Mouse (Mus musculus) activated CD4-positive, CD25-positive, alpha-beta regulatory T cell, adult 4 months (primary cell): Measurements from ENCODE around the gene Tax1bp3. TPM values are rescaled to one million over a fixed set of nuclear protein-coding genes. Genes with fewer than 3 reads are reported as not detected.

Source experiments
- ATAC-seq: one replicate; pipeline ENCODE4 v1.8.0; 2017
- polyA plus RNA-seq, 2 experiments: library from polyadenylated mRNA; unstranded; fragments of 100-300 nt; shearing (Covaris generic); gene quantifications; one replicate each; pipeline ENCODE4 v1.2.1; 2017

Gene Tax1bp3
- polyA plus RNA-seq, 2 experiments from 2014 or later = 20.6 to 28.4 TPM

- no peak for ATAC-seq
Observed at GRCm38 (mm10) chr11:73176186-73176585, 697 bp upstream of the Tax1bp3 start.

GRCm38 (mm10) chr11:73177509-73177875, 609 bp downstream of the Tax1bp3 start:
- peak; percentile 3 for ATAC-seq

- no peak for ATAC-seq
Observed at GRCm38 (mm10) chr11:73177895-73178294, 1.0 kb downstream of the Tax1bp3 start.

- no peak for ATAC-seq
Observed at GRCm38 (mm10) chr11:73185872-73186615, 9.2 kb downstream of the Tax1bp3 start.

- ATAC-seq = no peak
Observed at GRCm38 (mm10) chr11:73187231-73187630, 10.3 kb downstream of the Tax1bp3 start.

- ATAC-seq = no peak
Observed at GRCm38 (mm10) chr11:73193047-73193446, 16.2 kb downstream of the Tax1bp3 start.

- ATAC-seq = no peak
Observed at GRCm38 (mm10) chr11:73194444-73194843, 17.6 kb downstream of the Tax1bp3 start.

- no peak for ATAC-seq
Observed at GRCm38 (mm10) chr11:73198190-73198589, 21.3 kb downstream of the Tax1bp3 start.

- ATAC-seq = peak; percentile 85
Observed at GRCm38 (mm10) chr11:73198603-73199229, 21.8 kb downstream of the Tax1bp3 start, which contains the start of gene Ctns. TSS of gene Ctns (minus strand) at chr11:73199042.

GRCm38 (mm10) chr11:73199230-73199712, 22.4 kb downstream of the Tax1bp3 start, which contains the start of gene Shpk:
TSS of gene Shpk (plus strand) at chr11:73199460.
- ATAC-seq = peak; percentile 96

- no peak for ATAC-seq
Observed at GRCm38 (mm10) chr11:73199879-73200278, 23.0 kb downstream of the Tax1bp3 start.

- no peak for ATAC-seq
Observed at GRCm38 (mm10) chr11:73201021-73201420, 24.1 kb downstream of the Tax1bp3 start.

- ATAC-seq = no peak
Observed at GRCm38 (mm10) chr11:73201597-73201996, 24.7 kb downstream of the Tax1bp3 start.

- ATAC-seq = no peak
Observed at GRCm38 (mm10) chr11:73203895-73204294, 27.0 kb downstream of the Tax1bp3 start.

GRCm38 (mm10) chr11:73205194-73205593, 28.3 kb downstream of the Tax1bp3 start:
- no peak for ATAC-seq

GRCm38 (mm10) chr11:73207621-73208020, 30.7 kb downstream of the Tax1bp3 start:
- no peak for ATAC-seq

GRCm38 (mm10) chr11:73213956-73214355, 37.1 kb downstream of the Tax1bp3 start:
- ATAC-seq = no peak

GRCm38 (mm10) chr11:73219671-73220070, 42.8 kb downstream of the Tax1bp3 start:
- ATAC-seq = no peak

GRCm38 (mm10) chr11:73220651-73221050, 43.8 kb downstream of the Tax1bp3 start:
- no peak for ATAC-seq

GRCm38 (mm10) chr11:73222846-73223245, 46.0 kb downstream of the Tax1bp3 start:
- ATAC-seq = no peak

GRCm38 (mm10) chr11:73223966-73224365, 47.1 kb downstream of the Tax1bp3 start:
- ATAC-seq = no peak

GRCm38 (mm10) chr11:73225856-73226255, 49.0 kb downstream of the Tax1bp3 start:
- no peak for ATAC-seq

- no peak for ATAC-seq
Observed at GRCm38 (mm10) chr11:73228881-73229280, 52.0 kb downstream of the Tax1bp3 start.

- no peak for ATAC-seq
Observed at GRCm38 (mm10) chr11:73230081-73230480, 53.2 kb downstream of the Tax1bp3 start.
